Mouse (Mus musculus): ENCODE measurements around the gene Atf7.

Gene Atf7

DNA sequence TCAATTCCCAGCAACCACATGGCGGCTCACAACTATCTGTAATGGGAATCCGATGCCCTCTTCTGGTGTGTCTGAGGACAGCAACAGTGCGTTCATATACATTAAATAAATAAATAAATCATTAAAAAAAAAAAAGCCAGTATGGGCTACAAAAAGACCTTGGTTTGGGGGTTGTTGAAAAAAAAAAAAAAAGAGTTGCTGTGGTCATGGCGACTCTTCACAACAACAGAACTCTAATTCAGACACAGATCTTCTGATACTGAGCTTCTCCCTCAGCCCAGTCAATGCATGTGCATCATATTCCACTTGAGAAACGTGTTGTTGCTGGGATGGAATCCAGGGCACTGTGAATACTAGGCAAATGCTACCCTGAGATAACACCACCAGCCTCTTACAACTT is 72.7 kb downstream of the Atf7 start:
- DNase-seq (ENCODE audit: low read depth in 2 of 2, low spot score in 2 of 2): no peak

DNA sequence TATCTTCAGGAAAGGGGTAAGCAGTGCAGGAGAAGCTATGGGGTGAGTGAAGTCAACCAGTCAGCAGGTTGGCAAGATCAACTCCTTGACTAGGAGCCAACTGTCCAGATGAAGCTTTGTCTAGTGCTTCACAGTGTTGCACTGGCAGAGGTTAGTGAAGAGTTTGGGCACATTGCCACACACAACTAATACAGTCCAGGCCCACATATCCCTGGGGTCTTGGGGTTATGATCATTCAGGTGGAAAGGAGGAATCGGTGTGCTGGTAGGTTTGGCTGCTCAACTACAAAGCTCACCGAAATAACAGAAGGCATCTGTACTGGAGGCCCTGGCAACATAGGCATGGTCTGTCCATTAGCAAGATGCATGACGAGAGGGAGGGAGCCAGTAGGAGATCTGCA is 77.8 kb downstream of the Atf7 start:
- DNase-seq (ENCODE audit: low read depth in 2 of 2, low spot score in 2 of 2): no peak

DNA sequence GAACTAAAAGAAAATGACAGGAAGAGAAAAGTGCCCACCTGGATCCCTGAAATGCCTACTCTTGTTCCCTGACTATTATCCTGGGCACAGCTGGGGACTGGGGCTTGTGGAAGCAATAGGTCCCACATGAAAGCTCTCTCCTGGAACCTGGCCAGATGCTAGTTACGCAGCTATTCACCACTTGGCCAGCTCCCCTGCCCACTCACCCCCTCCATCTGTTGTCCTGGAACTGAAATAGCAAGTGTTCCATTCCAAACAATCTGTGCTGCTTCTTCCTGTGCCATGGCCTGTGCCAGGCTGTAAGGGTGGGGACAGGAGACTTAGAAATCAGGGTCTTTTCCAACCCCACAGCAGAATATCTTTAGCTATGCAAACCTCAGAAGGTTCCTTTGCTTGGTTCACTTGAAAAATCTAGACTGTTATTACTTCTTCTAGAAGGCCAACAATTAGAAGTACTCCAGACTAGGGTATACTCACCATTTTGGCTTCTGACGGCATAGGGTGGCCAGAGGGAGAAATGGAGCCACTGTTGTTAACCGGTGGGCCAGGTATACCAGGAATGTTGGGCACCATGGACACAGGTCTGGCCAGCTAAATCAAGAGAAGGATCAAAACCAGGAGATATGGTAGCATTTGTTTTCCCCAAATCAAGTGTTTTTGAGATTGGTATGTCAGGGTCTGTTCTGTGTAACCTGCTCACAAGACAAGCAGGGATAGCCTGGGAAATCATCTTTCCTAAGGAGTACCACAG is 78.4 kb downstream of the Atf7 start:
- no peak for DNase-seq (ENCODE audit: low read depth in 2 of 2, low spot score in 2 of 2)

DNA sequence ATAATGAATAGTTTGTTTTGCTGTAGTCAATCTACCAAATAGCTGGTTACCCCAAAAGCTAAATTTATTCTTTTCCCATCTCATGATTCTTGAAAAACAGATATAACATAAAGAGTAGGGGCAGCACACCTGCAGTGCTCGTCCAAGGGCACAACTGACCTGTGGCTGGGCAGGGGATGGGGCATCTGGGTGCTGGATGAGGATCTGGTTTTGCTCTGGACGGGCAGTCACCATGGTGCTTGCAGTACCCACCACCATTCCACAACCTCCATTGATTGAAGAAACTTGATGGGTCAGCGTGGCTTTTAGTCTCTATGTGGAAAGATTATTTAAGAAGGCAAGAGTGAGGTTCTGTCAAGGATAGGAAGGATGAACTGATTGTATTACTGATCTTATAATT is 79.0 kb downstream of the Atf7 start:
- no peak for DNase-seq (ENCODE audit: low read depth in 2 of 2, low spot score in 2 of 2)

DNA sequence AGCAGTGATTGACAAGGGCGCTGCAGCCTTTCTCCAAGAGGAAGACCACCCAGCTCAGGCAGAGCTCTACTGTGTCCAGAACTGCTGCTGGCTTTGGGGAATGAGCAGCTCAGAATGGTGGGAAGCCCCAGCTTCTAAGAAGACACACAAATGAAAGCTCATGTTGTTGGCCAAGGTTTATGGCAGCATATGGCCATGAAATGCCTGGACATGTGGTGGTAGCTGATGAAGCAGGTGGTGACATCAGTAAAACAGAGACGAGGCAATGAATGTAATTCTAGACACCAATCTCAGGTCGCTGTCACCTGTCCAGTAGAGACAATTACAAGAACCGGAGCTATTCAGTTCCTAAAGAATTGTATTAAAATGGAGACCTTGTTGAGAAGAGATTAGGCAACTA is 80.5 kb downstream of the Atf7 start:
- no peak for DNase-seq (ENCODE audit: low read depth in 2 of 2, low spot score in 2 of 2)

DNA sequence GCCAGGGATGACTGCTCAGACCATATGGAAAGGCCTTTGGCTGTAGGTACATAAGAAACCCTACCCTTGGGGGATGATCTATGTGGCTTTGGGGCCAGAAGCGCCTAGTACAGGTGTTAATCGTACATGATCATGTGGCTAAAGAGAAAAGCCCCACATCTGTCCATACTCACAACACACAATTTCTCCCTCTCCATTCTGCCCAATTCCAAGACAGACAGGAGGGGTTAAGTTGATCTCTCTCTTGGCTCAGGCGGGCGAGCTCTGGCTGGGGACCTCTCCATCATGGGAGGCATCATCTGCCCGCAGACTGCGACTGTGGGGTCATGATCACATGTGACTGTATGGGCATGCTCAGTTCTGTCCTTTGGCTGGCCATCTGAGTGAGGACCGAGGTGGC is 91.3 kb downstream of the Atf7 start:
- DNase-seq (ENCODE audit: low read depth in 2 of 2, low spot score in 2 of 2): no peak

DNA sequence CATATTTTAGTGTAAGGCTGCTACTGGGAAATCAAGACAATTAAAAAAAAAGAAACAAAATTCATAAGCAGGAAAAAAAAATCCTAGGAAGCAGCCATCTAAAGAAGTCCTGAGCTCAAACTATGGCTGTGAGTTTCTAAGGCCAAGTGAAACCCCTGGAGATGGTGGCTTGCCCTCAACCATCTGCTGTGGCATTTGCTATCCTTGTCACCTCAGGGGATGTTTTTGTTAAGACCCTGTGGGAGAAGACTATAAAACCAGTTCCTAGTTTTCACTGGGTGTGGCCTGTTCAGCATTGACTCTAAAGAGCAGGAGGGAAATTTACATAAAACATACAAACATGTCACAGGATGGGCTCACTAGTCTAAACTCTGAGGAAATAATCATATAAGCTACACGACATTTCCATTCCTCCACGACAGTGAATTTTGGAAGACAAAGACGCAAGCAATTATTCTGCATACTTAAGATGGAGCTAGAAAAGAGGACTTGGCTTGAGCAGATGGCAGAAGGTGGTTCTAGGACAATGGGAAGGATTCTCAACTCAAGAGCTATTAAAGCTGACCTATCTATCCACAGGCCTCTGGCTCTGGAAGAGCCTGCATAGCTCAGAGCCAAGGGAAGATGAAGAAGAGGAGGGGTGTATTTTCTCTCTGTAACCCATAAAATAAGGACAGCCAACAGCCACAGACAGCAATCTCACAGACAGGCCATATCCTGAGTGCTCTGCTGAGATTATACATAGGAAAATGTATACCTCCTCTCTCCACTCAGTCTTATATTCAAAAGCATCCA is 93.0 kb downstream of the Atf7 start:
- DNase-seq (ENCODE audit: low read depth in 2 of 2, low spot score in 2 of 2): no peak

DNA sequence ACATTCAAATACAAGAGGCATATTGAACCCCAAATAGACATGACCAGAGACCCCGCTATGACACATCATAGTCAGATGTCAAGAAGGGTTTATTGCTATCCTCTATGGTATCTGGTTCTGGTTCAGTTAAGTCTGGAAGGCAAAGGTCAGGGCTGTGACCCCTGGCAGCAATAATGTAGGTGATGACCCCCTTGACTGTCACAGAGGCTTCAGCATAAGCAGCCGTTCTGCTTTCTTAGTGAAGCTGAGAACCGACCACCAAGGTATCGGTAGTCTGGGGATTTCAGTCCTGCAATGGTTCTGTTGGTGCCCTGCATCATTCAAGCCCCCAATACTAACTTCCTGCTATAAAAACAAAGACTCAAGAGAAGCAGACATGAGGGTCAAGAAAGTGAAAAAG is 93.7 kb downstream of the Atf7 start:
- no peak for DNase-seq (ENCODE audit: low read depth in 2 of 2, low spot score in 2 of 2)

DNA sequence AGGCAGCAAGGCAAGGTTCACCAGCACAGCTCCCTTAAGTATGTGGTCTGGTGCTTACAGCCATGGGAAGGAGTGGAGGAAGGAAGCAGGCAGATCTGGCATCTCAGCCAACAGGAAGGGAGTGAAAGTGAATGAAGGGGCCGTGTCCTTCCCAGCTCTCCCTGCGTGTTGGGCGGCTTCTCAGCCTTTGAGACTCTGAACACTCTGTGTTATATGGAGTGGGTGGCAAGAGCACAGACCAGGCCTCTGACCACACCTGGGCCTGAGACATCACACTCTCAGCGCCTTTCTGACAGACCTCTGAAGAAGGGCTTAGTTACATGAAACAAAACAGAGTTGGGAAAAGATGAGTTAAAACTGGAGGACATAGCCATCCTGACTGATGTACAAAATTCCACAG is 94.7 kb downstream of the Atf7 start:
- DNase-seq (ENCODE audit: low read depth in 2 of 2, low spot score in 2 of 2): no peak

DNA sequence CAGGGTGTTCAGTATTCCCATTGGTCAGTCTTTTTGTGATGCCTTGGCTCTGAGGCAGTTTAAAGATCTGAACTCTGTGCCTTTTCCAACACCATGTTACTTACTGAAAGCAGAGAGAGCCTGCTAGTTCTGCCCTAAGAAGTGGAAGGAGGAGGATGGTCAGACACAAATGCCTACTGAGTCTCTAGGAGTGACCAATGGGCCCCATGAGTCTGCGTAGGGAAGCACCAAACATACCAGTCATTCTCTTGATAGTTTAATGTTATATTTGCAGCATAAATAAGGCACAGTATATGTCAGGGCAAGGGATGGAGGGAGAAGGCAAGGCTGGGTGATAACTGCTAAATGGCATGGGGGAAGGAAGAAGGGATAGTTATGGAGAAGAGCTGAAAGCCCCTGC is 96.9 kb downstream of the Atf7 start:
- no peak for DNase-seq (ENCODE audit: low read depth in 2 of 2, low spot score in 2 of 2)

DNA sequence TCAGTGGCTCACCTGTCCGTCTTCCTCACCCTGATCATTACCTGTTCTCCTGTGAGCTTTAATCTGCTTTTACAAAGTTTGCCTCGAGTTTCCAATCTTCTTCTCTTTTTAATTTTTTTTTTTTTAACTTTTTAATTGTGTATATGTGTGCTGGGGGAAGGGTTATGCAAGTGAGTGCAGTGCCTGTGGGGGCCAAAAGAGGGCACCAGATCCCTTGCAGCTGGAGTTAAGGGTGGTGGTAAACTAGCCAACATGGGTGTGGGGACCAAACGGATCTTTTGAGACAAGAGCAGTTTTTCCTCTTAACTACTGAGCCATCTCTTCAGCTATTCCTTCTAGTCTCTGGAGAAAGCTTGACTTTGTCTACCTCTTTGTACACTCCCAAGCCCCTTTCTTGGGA is 97.3 kb downstream of the Atf7 start:
- DNase-seq (ENCODE audit: low read depth in 2 of 2, low spot score in 2 of 2): no peak

DNA sequence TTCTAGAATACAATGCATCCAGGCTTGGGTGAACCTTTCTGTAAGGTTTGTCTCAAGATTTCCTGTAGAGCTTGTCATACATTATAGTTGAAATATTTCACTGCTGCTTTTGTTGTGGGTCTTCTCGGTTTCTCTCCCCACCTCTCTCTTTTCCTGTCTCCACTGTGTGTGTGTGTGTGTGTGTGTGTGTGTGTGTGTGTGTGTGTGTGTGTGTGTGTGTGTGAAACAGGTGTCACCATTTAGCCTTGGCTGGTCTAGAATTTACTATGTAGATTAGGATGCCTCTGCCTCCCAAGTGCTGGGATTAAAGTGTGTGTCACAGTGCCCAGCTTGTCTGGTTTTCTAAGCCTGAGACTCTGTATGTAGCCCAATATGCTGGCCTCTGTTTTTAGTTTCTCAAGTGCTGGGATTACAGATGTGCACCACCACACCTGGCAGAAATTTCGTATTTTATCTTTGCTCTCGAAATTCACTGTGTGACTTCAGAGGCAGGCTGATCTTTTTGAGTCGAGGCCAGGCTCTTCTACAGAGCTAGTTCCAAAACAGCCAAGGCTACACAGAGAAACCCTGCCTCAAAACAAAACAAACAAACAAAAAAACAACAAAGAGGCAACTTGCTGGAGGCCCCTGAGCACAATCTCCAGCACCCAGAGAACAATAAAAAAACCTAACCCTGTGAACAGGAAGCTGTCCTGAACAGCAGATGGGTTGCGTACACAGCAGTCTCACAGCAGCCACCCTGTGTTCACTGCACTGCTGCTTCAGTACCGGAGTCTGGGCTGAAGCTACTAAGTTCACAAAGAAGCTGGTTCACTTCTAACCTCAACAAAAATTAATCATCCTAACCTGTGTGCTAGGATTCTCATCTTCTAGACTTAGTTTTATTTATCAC is 98.9 kb downstream of the Atf7 start:
- DNase-seq (ENCODE audit: low read depth in 2 of 2, low spot score in 2 of 2): peak; percentile 21 to 26

DNA sequence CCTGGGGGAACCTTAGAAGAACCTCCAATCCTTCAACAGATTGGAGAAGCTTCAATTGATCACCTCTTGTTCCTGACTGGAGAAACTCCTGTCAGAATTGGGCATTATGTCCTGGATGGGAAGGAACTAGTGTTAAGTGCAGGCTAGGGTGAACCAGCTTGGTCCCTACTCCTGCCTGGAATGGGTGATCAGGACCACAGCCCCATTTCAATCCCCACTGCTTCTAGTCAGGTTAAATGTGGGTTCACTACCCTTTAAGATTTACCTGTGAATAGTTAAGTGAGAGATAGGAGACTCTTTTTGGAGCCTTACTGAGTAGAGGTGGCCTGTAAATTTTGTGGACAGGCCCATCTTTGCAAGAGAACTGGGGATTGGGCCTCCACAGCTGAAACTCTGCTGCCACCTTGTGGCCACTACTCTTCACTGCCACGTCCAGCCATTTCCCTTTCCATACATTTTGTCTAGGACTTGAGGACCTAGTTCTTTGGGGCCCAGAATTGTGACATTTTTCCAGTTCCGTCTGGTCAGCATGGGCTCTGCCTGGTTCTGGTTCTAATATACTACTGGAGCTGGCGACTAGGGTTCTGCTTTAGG is 100.3 kb downstream of the Atf7 start, which contains the start of gene Npff:
Gene Npff (minus strand): TSS at position 51 of the 594 bp plus-strand sequence.
- DNase-seq (ENCODE audit: low read depth in 2 of 2, low spot score in 2 of 2): peak; percentile 74

DNA sequence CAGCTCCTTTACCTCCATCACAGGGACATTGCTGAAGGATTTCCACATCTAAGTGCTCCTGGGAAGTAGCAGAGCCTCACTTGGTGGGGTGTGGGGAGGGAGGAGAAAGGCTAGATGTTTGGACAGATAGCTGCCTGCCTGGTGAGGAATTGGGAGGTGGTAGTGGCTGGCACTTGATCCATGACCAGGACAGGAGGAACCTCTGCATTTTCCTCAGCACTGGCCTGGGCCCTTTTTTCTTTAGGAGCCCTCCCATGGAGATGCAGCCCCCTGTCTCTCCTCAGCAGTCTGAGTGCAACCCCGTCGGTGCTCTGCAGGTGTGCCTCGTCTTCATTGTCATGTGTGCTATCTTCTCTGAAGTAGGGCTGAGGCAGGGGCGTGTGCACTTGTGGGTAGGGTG is 103.8 kb downstream of the Atf7 start:
- DNase-seq (ENCODE audit: low read depth in 2 of 2, low spot score in 2 of 2): no peak

DNA sequence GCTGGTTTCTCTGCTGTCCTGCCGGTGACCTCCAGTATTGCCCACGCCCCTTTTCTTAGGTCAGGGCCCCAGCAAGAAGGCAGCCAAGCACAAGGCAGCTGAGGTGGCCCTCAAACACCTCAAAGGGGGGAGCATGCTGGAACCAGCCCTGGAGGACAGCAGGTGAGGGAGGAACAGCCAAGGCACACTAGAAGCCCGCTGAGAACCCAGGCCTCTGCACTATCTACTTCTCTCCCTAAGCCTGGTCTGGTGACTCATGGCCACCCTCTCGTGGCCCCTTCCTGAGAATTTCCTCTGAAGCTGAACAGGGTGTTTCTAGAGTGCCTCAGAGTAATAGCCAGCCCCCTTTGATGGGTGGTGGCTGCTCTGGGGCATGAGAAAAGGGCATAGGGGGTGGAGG is 104.8 kb downstream of the Atf7 start:
- DNase-seq (ENCODE audit: low read depth in 2 of 2, low spot score in 2 of 2): no peak

DNA sequence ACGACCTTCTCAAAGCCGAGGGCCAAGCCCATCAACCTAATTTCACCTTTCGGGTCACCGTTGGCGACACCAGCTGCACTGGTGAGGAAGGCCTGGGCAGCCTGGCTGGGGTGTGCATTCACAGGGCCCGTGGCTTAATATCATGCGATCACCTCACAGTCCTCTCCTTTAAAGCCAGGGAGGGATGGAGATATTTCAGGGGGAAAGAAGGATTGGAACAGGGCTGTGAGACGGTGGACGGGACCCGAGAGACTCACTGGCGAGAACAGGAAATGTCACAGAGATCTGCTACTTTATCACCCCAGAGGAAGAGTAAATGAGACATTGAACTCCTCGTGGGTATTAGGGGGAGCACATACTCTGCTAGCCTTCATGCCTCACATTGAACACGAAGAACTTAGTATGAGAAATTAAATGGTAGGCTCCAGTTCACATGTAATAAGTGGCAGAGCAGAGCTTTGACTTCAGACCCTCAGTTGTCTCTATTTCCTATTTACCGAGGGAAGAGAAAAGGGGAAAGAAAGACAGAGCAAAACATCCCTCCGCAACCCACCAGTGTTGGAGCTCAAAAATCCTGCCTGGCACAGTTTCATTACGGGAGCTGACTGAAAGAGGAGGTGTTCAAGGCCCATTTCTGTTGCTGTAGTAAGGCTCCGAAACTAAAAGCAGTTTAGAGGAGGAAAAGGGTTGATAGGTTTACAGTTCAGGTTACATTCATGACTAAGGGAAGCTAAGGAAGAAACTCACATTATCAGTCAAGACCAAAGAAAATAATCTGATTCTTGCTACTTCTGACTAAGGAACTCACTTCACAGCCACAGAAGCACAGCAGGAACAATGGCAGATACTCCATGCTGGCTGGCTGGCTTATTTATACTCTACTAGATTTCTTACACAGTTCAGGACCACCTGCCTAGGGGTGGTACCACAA is 105.8 kb downstream of the Atf7 start:
- DNase-seq (ENCODE audit: low read depth in 2 of 2, low spot score in 2 of 2): no peak

DNA sequence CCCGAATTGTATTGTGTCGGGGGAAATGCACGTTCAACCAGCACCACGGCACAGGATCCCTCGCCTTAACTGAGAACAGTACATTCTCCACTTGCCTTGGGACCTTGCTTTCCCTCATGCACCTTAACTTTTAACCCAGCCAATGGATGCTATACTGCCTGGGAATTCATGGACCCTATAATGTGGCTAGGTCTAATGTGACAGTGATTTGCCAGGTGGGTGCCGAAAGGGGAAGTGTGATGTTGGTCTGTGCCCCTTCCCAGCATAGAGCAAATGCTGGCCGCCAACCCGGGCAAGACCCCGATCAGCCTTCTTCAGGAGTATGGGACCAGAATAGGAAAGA is 106.4 kb downstream of the Atf7 start:
- no peak for DNase-seq (ENCODE audit: low read depth in 2 of 2, low spot score in 2 of 2)

DNA sequence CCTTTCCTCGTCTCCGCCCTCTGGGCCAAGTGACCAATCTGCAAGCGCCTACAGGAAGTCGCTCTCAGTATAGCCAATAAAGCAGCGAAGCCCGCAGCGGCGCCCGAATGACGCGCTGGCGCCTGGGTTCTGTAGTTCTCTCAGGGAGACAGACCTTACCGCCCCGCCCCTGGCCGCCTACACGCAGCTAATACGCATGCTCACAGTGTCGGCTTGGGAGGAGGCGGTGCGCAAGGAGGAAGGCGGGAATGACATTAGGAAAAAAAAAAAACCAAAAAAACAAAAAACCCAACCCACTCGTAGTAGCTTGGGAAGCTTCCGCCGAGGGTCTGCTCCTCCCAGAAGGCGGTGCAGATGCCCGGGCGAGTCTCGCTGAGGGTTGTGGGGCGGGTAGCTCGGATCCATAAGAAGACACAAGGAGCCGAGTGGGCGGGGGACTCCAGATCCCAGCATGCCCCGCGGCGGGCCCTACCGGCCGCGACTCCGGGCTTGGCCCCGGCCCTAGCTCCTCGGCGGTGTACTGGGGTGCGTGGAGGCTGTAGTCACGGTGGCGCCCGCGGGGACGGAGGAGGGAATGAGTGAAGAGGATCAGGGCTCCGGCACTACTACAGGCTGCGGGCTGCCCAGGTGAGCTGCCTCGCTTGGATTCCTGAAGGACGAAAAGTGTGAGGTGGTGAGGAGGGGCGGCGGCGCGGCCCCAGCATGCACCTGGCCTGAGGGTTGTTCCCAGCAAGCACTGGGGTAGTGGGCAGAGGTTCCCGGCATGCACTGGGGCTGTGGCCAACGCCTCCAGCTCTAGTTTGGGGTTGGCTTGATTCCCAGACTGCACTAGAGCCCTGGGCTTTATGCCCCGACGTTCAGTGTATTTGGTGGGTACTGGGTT is 107.0 kb downstream of the Atf7 start, which contains the start of gene Tarbp2:
Gene Tarbp2 (plus strand): TSS at position 217 of the 883 bp plus-strand sequence.
- peak; percentile 97 to 98 for DNase-seq (ENCODE audit: low read depth in 2 of 2, low spot score in 2 of 2)

DNA sequence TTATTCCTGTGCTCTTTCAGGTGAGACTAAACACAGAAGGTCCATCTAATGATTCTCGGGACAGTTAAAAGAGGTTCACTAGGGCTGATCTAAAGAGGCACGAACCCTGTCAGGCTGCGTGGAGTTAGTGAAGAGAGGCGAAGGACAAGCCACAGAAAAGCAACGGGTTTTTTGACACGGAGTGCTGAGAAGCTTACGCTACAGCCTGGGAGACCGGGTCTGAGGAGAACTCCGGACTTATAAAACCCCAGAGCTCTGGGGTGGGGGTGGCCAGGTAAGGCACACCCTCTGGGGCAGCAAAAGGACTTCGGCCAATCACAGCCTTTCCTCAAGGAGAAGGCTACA is 107.7 kb downstream of the Atf7 start:
- no peak for DNase-seq (ENCODE audit: low read depth in 2 of 2, low spot score in 2 of 2)
